Mouse (Mus musculus) naive thymus-derived CD4-positive, alpha-beta T cell, adult 5 months (primary cell): ENCODE data around the gene Zfp81. TPM values are rescaled to one million over a fixed set of nuclear protein-coding genes. Genes with fewer than 3 reads are reported as not detected.

Experiments
- polyA plus RNA-seq: library from polyadenylated mRNA; unstranded; fragments of 100-300 nt; shearing (Covaris generic); gene quantifications from one replicate; pipeline ENCODE4 v1.2.1, GENCODE M21; 2017

The Zfp81 gene
- 11.9 TPM for polyA plus RNA-seq

GRCm38 (mm10) chr17:33358411-33359384 is at the start of gene Zfp81:
Gene Zfp81, minus strand, starts transcription at chr17:33358878.

GRCm38 (mm10) chr17:33394182-33395034 is 35.7 kb upstream of the Zfp81 start, which contains the start of gene Zfp101:
Gene Zfp101, minus strand, starts transcription at chr17:33394641.

GRCm38 (mm10) chr17:33289039-33289875 is 69.4 kb downstream of the Zfp81 start, which contains the start of gene Zfp955b:
Gene Zfp955b, plus strand, starts transcription at chr17:33289544.

Other genes with a start within 250 kb of the Zfp81 start
- not detected for gene Morc2b, start 219.2 kb downstream of the Zfp81 start, polyA plus RNA-seq
- not detected for gene Olfr55, start 190.4 kb downstream of the Zfp81 start, polyA plus RNA-seq
- gene Olfr239, start 167.6 kb downstream of the Zfp81 start, polyA plus RNA-seq = not detected
- not detected for gene Olfr1564, start 137.2 kb downstream of the Zfp81 start, polyA plus RNA-seq
- 11.8 TPM for gene Zfp955a, start 103.7 kb downstream of the Zfp81 start, polyA plus RNA-seq
- gene Olfr63, start 94.2 kb downstream of the Zfp81 start, polyA plus RNA-seq = 0.05 TPM
- gene Zfp955b, start 69.3 kb downstream of the Zfp81 start, polyA plus RNA-seq = 8.8 TPM
- 14.1 TPM for gene Zfp101, start 35.8 kb upstream of the Zfp81 start, polyA plus RNA-seq
- gene Actl9, start 74.0 kb upstream of the Zfp81 start, polyA plus RNA-seq = not detected
- gene Adamts10, start 165.3 kb upstream of the Zfp81 start, polyA plus RNA-seq = 103 TPM
- gene Myo1f, start 196.8 kb upstream of the Zfp81 start, polyA plus RNA-seq = 0.60 TPM